Mouse (Mus musculus) lung, postnatal 25 days (tissue): ENCODE data around the gene Gm14408.
"Not testable (repeated sequence)": the region's sequence is repeated elsewhere in the genome, so short reads cannot be mapped to it uniquely, and the experiment has no call there.

Experiments used
- DNase-seq: peaks from one replicate; pipeline ENCODE4 v3.0.0; 2022; ENCODE audit warnings: low spot score

The Gm14408 gene

DNA sequence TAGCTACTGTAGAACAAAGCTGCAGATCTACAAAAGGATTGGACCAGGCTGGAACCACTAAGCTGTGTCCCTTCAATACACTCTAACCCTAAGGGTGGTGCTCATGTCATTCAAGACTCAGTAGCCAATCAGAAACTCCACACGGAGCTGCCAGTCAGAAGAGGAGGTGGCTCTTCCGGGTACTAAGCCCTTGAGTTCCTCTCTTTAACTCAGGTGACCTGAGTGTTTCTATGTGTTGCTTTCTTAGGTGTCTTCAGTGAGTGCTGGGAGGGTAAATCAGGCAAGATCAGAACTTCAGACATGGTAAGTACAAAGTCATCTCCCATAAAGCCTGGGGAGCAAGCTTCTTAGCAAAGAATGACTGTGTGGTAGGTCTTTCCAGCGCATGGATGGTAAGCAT, at the start of gene Gm14408:
TSS of gene Gm14408 (plus strand) at position 301 of the 400 bp plus-strand sequence.
- not testable (repeated sequence) for DNase-seq

DNA sequence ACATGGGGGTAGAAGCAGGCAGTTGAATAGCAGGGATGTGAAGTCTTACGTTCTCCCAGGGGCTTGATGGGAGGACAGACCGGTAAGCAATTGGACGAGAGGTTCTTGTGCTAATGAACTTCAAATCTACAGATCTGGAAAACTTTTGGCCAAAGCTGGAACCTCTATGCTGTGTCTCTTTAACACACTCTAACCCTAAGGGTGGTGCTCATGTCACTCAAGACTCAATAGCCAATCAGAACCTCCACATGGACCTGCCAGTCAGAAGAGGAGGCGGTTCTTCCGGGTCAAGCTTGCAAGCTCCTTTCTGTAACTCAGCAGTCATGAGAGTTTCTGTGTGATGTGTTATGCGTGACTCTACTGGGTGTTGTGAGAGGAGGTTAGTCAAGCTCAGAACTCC, 32.6 kb upstream of the Gm14408 start, which contains the start of gene Gm14295:
TSS of gene Gm14295 (plus strand) at position 301 of the 400 bp plus-strand sequence.
- not testable (repeated sequence) for DNase-seq

DNA sequence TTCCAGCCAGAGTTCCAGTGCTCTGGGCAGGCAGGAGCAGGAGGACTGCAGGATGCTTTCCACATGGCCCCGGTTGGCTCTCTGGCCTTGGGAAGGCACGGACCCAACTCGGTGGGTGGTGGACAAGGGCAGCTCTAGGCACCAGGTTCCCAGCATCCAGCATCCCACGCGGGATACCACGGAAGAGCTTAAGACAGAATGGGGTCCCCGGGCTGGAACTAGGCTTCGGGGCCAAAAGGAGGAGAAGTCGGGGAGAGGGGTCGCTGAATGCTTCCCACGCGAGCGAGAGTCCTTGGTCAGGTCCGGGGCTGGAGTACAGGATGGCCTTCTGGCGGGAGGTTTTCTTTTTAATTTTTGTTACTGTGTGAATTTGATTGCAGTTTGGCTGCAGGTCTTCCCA, 32.2 kb upstream of the Gm14408 start:
- DNase-seq: not testable (repeated sequence)
